ENCODE assay signal across 8 mouse cellular contexts in the genomic region with DNA sequence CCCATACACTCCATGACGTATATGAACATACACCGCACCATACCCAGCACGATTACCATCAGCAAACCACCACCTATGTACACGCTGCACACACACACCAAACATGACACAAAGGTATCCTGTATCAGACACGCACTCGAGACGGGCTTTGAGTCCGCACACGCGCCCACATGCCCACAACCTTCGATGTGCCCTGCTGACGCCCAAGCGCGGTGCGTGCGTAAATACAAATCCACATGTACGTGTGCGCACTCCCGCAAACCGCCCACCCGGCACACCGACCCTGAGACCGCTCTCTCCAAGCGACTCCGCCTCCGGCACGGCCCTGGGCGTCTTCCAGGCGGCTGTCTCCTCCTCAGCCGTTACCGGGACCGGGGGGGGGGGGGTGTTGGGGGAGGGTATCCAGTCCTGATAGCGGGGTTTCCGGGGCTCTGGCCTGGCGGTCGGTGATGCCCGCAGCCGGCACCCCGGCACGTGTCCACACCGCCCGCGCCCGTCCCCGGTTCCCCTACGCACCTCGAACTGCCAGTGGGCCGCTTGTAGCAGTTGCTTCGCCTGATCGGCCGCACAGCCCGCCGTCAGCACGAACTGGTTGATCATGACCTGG. TPM values are rescaled to one million over a fixed set of nuclear protein-coding genes. Genes with fewer than 3 reads are reported as not detected.
DNase-seq lines count a peak whose midpoint lies in the region; ATAC-seq lines count a peak whose summit lies in the region.

No protein-coding gene starts in this region.

- no peaks in the 10 kb centered on the region for H3K9me3 ChIP-seq in heart, embryonic 12.5 days (replicated peaks)
- no peaks in the 10 kb centered on the region for H3K9me3 ChIP-seq in hindbrain, embryonic 14.5 days (ENCODE audit: control insufficient read depth, low read length)
- H3K9me3 ChIP-seq in limb, embryonic 15.5 days: no peaks in the 10 kb centered on the region

- H3K27me3 ChIP-seq in heart, embryonic 12.5 days (replicated peaks): no peaks in the 10 kb centered on the region
- H3K27me3 ChIP-seq in hindbrain, embryonic 14.5 days (ENCODE audit: control insufficient read depth, insufficient read depth, low read length): no peaks in the 10 kb centered on the region
- H3K27me3 ChIP-seq in limb, embryonic 15.5 days: no peaks in the 10 kb centered on the region

- ATAC-seq in heart, embryonic 12.5 days (ENCODE audit: insufficient number of reproducible peaks, low FRiP score): peak; percentile 34
- peak; percentile 2; the same call in 1 of the 2 replicates for ATAC-seq in common myeloid progenitor, adult 5-6 weeks (replicated peaks; ENCODE audit: low read depth, poor library complexity, severe bottlenecking)
- peak; percentile 25 for ATAC-seq in hindbrain, embryonic 14.5 days (ENCODE audit: low FRiP score)
- peak; percentile 1; the same call in 1 of the 2 replicates for ATAC-seq in limb, embryonic 15.5 days (ENCODE audit: insufficient number of reproducible peaks, low FRiP score, low TSS enrichment, low read depth)

- H3K36me3 ChIP-seq in heart, embryonic 12.5 days: peaks cover 19% of the 10 kb centered on the region
- peaks cover 23% of the 10 kb centered on the region for H3K36me3 ChIP-seq in hindbrain, embryonic 14.5 days (replicated peaks; ENCODE audit: control insufficient read depth, insufficient read depth)
- peaks cover 24% of the 10 kb centered on the region for H3K36me3 ChIP-seq in limb, embryonic 15.5 days

- DNase-seq in heart, adult 9 months (ENCODE audit: low spot score in 2 of 2): no peak
- peak; percentile 68 to 72 for DNase-seq in CD8-positive naive resting alpha-beta T cell, adult 2 months (ENCODE audit: low read depth in 2 of 2, low spot score in 2 of 2)
- peak; percentile 53 for DNase-seq in hindbrain, embryonic 14.5 days (ENCODE audit: low spot score)
- peak; percentile 44 to 62 for DNase-seq in natural killer cell, adult 2 months (ENCODE audit: low spot score in 2 of 2)
- peak; percentile 68 for DNase-seq in thymus, postnatal 4 days

- H3K4me1 ChIP-seq in heart, embryonic 12.5 days (replicated peaks): peaks cover 44% of the 10 kb centered on the region
- peaks cover 26% of the 10 kb centered on the region for H3K4me1 ChIP-seq in hindbrain, embryonic 14.5 days (replicated peaks; ENCODE audit: control insufficient read depth, insufficient read depth, low read length)
- H3K4me1 ChIP-seq in limb, embryonic 15.5 days: peaks cover 43% of the 10 kb centered on the region

- peak overlapping the region; percentile 84 for H3K9ac ChIP-seq in heart, embryonic 12.5 days
- H3K9ac ChIP-seq in hindbrain, embryonic 14.5 days: peak overlapping the region; percentile 87
- H3K9ac ChIP-seq in limb, embryonic 15.5 days: peak overlapping the region; percentile 84

- H3K4me2 ChIP-seq in heart, embryonic 12.5 days: peak overlapping the region; percentile 84
- H3K4me2 ChIP-seq in hindbrain, embryonic 14.5 days (replicated peaks): peak overlapping the region; percentile 76
- H3K4me2 ChIP-seq in limb, embryonic 15.5 days: peak overlapping the region; percentile 64

- H3K4me3 ChIP-seq in heart, embryonic 12.5 days: peak overlapping the region; percentile 86
- H3K4me3 ChIP-seq in hindbrain, embryonic 14.5 days (replicated peaks; ENCODE audit: low read length): peak overlapping the region; percentile 87
- H3K4me3 ChIP-seq in limb, embryonic 15.5 days: peak overlapping the region; percentile 91

- WGBS in heart, embryonic 12.5 days: under 1% methylated on average over 54 of the region's 54 CpGs
- WGBS in hindbrain, embryonic 14.5 days: under 1% methylated on average over 46 of the region's 54 CpGs
- WGBS in limb, embryonic 15.5 days: under 1% methylated on average over 54 of the region's 54 CpGs

- peak overlapping the region; percentile 99 for H3K27ac ChIP-seq in heart, embryonic 12.5 days (ENCODE audit: poor library complexity, severe bottlenecking)
- peak overlapping the region; percentile 98 for H3K27ac ChIP-seq in hindbrain, embryonic 14.5 days
- H3K27ac ChIP-seq in limb, embryonic 15.5 days: peak overlapping the region; percentile 100

RNA-seq across cellular contexts. Expression of gene Ubald1, which starts 0.9 kb away (rescaled TPM):
- polyA plus RNA-seq in heart, embryonic 12.5 days (2016; fragmentation: Nextera tagmentation; extraction: Ambion mirVana): 26.8 and 27.1 TPM in 2 replicates
- 19.6 and 25.8 TPM in 2 replicates for total RNA-seq in common myeloid progenitor, adult 5-6 weeks (2017)
- polyA plus RNA-seq in hindbrain, embryonic 14.5 days (2014; fragmentation: Nextera tagmentation; extraction: Ambion mirVana): 54.0 and 54.4 TPM in 2 replicates
- polyA plus RNA-seq in limb, embryonic 15.5 days (2015; fragmentation: Nextera tagmentation; extraction: Ambion mirVana): 43.4 and 49.3 TPM in 2 replicates

RNA-seq across cellular contexts. Expression of gene Mgrn1, which starts 6.8 kb away (rescaled TPM):
- 114 and 116 TPM in 2 replicates for polyA plus RNA-seq in heart, embryonic 12.5 days (2016; fragmentation: Nextera tagmentation; extraction: Ambion mirVana)
- 11.2 and 13.5 TPM in 2 replicates for total RNA-seq in common myeloid progenitor, adult 5-6 weeks (2017)
- 119 and 122 TPM in 2 replicates for polyA plus RNA-seq in hindbrain, embryonic 14.5 days (2014; fragmentation: Nextera tagmentation; extraction: Ambion mirVana)
- 85.9 and 89.9 TPM in 2 replicates for polyA plus RNA-seq in limb, embryonic 15.5 days (2015; fragmentation: Nextera tagmentation; extraction: Ambion mirVana)

RNA-seq across cellular contexts. Expression of gene 4930562C15Rik, which starts 44.0 kb away (rescaled TPM):
- 0.11 and 0.57 TPM in 2 replicates for polyA plus RNA-seq in heart, embryonic 12.5 days (2016; fragmentation: Nextera tagmentation; extraction: Ambion mirVana)
- total RNA-seq in common myeloid progenitor, adult 5-6 weeks (2017): not detected in 2 replicates
- 0.34 and 0.74 TPM in 2 replicates for polyA plus RNA-seq in hindbrain, embryonic 14.5 days (2014; fragmentation: Nextera tagmentation; extraction: Ambion mirVana)
- polyA plus RNA-seq in limb, embryonic 15.5 days (2015; fragmentation: Nextera tagmentation; extraction: Ambion mirVana): 0.24 and 0.88 TPM in 2 replicates

RNA-seq across cellular contexts. Expression of gene Nudt16l1, which starts 59.4 kb away (rescaled TPM):
- 92.3 and 97.3 TPM in 2 replicates for polyA plus RNA-seq in heart, embryonic 12.5 days (2016; fragmentation: Nextera tagmentation; extraction: Ambion mirVana)
- 11.5 and 17.5 TPM in 2 replicates for total RNA-seq in common myeloid progenitor, adult 5-6 weeks (2017)
- polyA plus RNA-seq in hindbrain, embryonic 14.5 days (2014; fragmentation: Nextera tagmentation; extraction: Ambion mirVana): 122 and 133 TPM in 2 replicates
- polyA plus RNA-seq in limb, embryonic 15.5 days (2015; fragmentation: Nextera tagmentation; extraction: Ambion mirVana): 147 and 151 TPM in 2 replicates

Comparison
In these comparisons a context has a peak if more than half of its experiments do, and no peak if none do; other contexts are left out.
1. DNase-seq: peak in CD8-positive naive resting alpha-beta T cell, adult 2 months (2 of 2), hindbrain, embryonic 14.5 days (single experiment), natural killer cell, adult 2 months (2 of 2) and thymus, postnatal 4 days (single experiment); none in heart, adult 9 months (0 of 2).
2. Peak in every context shown above with its lines, with median percentiles within 50 percentile points of each other: ATAC-seq, H3K27ac ChIP-seq, H3K4me2 ChIP-seq, H3K4me3 ChIP-seq and H3K9ac ChIP-seq.